Mouse (Mus musculus): ENCODE measurements around the gene Cptp. TPM values are rescaled to one million over a fixed set of nuclear protein-coding genes. Genes with fewer than 3 reads are reported as not detected.

The Cptp gene
- 10 to 100 TPM; 26.6 to 27.5 TPM for total RNA-seq (2021)

DNA sequence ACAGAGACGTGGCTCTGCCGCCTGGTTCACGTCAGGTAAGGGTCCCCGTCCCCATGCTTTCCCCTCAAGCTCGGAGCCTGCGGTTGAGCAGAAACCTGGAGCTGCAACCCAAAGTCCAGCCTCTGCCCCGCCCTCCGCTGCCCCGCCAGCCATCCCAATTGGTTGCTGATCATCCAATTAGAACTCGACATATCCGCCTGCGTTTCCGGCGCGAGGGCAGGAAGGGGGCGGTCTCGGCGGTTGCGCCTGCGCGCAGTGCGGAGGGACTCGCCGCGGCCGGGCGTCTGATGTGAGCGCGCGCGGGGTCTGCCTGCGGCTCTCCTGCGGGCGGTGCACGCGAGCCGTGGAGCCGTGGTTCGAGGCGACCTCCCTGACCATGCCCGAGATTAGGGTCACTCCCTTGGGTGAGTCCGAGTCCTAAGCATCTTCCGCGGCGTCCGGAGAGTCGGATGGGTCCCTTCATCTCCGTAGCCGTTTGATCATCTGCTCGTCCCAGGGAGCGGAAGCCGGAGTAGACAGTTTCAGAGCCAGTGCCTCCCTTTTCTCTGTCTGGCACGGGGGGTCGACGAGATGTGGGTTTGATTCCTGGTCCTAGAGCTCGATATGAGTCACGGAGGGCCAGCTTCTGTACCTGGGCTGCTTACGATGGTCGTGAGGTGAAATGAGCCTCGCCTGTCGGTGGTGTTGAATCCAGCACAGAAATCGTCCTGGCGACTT is at the start of gene Cptp, which contains the start of gene Ints11:
Gene Cptp (minus strand): TSS at position 124 of the 717 bp plus-strand sequence.
Gene Ints11 (plus strand): TSS at position 230 of the 717 bp plus-strand sequence.
- intact Hi-C loops (cut with DNase I), result no loop called here
- DNase-seq, result peak; percentile 97

DNA sequence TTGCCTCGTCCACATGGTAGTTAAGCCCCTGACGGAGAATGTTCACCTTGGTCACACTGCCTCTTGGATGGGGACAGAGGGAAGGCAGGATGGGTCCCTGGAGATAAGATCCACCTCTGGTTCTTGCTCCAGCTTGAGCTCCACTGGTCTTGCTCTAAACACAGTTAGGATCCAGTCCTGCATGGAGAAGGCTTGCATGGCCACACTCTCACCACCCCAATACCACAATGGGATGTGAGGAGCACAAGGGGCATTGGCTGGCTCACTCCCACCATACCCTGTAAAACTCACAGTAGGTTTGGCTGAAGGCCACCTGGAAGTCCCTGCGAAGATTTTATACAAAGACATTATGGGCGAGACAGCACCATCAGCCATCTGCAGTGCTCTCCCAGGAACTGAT is 39.5 kb upstream of the Cptp start:
- no peak for DNase-seq
- intact Hi-C loops (cut with DNase I), result no loop called here

DNA sequence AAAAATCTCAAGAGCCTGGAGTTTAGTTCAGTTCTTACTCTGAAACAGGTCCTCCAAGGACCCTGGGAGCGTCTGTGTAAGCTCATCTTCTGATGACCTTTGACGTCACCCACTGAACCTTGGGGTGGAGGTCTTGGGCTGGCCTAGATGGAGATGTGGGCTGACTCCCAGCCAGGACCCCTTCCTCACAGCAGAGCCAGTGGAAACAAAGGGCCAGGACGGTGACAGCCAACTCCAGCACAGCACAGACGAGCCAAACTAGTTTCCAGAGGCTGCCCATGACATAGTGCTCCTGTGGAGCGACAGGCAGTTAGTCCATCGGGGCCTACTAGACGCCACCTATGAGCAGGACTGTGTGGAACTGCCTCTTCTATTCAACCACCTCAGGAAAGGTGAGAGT is 39.0 kb upstream of the Cptp start:
- intact Hi-C loops (cut with DNase I), result no loop called here
- no peak for DNase-seq

DNA sequence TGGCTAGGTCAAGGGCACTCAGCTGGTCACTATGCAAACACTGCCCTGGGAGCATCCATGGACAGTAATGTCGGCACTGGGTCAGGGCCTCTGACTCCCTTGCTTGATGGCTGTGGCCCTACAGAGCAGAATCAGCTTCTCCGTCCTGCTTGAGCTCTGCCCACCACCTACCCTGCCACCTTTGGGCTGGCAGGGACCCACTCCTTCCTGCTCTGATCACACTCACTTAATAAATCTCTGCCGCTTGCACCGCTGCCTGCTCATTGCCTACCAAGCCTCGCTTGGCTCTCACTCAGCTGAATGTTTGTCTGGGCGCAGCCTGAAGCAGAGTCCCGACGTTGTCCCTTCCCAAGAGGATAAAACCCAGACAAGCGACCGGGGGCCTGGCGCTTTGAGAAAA is 37.8 kb upstream of the Cptp start:
- DNase-seq, result no peak

DNA sequence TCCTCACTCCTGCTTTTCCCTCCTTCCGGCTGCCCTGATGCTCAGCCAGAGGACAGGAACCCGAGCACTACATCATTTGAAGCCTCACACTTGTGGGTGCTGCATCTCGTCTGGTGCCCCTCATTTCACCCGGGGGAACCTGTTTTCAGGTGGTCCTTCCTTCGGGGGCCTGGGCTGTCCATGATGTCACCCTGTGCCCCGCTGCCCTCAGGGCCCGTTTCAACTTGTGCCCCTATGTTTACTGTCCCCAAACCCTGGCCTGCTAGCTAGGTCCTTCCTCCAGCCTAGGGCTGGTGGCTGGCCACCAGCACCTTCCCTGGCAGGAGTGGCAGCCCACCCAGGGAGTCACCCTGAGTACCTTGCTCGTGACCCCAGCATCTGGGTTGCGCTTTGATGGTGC is 36.9 kb upstream of the Cptp start:
- DNase-seq, result no peak
- intact Hi-C loops (cut with DNase I), result no loop called here

More for the DNA sequence above, 37.8 kb upstream of the Cptp start:
- intact Hi-C loops (cut with DNase I), result no loop called here

DNA sequence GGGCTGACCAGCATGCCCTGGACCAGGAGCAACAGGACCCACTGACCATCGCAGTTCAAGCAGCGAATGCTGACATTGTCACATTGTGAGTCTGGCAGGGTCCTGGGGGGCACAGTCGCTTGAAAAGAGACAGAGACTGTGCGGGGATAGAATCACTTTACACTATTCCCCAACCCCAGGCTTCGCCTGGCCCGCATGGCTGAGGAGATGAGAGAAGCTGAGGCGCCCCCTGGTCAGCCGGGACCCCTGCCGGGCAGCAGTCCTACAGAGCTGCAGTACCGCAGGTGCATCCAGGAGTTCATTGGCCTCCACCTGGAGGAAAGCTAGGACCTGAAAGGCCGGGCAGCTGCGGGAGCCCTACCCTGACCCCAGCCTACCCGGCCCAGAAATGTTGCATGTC is 36.4 kb upstream of the Cptp start:
- no peak for DNase-seq
- intact Hi-C loops (cut with DNase I), result no loop called here

DNA sequence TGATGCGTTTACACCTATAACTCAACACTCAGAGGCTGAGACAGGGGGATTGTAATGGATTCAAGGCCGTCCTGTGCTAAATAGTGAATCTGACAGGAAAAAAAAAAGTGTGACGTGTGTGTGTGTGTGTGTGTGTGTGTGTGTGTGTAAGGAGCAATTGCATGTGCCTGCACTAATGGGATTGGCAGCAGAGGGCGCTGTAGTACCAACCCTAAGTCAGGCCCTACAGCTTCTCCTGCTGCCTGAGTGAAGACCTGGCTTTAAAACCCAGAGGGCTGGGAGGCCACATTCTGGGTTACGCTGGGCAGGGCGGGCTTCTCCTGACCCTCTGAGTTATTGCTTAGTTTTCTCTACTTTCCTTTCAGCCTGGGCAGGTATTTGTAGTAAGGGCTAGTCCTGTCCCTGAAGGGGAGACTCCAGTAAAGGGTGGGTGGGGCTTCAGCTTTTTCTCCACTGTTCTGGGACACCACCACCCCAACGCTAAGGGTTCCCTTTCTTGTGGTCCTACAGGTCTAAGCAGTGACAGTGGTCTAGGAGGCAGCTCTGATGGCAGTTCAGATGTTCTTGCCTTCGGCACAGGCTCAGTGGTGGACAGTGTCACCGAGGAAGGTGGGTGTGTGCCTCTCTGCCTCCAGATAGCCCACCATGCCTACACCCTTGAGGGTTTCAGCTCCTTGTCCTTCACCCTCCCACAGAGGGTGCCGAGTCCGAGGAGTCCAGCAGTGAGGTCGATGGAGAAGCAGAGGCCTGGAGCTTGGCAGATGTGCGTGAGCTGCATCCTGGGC is 35.3 kb upstream of the Cptp start:
- peak; percentile 48 for DNase-seq
- intact Hi-C loops (cut with DNase I), result no loop called here

DNA sequence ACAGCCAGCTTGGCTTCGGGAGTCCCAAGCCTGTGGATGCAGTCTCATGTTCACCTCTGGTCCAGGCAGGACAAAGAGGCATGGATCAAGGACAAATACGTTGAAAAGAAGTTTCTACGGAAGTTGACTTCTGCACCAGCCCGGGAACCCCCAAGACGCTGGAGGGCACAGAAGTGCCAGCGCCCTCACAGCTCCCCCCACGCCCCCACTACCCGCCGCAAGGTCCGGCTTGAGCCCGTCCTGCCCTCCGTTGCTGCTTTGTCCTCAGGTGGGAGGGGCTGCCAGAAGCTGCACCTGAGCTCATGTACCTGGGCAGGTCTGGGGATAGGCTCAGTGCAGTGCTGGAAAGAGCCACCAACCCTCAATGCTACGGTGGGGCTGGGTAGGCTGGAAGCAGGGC is 34.0 kb upstream of the Cptp start:
- no peak for DNase-seq
- intact Hi-C loops (cut with DNase I), result no loop called here

DNA sequence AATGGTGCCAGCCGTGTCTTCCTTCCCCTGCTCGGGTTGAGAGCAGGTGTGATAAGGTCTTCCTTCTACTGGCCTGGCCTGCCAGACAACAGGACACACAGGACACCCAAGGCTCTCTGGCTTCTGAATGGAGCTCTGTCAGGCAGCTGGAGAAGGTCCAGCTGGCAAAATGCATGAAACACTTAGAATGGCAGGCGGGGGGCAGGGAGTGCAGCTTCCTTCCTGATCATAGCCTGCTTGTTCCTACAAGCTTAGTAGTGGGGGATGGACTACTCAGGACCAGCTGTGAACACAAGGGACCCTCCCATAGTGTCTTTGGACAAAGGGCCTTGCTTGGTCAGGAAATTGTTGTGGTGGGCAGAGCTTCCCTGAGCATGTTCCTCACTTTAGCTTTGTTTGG is 32.0 kb upstream of the Cptp start:
- peak; percentile 49 for DNase-seq
- intact Hi-C loops (cut with DNase I), result no loop called here

DNA sequence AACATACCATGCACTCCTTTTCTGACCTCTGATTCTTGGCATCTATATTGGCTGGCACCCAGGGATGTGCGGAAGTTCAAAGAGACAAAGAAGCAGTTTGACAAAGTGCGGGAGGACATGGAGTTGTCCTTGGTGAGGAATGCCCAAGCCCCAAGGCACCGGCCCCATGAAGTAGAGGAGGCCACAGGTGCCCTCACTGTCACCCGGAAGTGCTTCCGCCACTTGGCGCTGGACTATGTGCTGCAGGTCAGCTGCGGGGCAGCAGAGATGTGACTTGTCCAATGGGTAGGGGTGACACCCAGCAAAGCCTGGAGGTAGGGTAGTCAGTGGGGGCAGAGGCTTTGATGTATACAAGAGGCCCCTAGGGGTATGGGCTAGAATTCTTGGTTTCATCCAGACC is 30.1 kb upstream of the Cptp start:
- no peak for DNase-seq
- intact Hi-C loops (cut with DNase I), result no loop called here

DNA sequence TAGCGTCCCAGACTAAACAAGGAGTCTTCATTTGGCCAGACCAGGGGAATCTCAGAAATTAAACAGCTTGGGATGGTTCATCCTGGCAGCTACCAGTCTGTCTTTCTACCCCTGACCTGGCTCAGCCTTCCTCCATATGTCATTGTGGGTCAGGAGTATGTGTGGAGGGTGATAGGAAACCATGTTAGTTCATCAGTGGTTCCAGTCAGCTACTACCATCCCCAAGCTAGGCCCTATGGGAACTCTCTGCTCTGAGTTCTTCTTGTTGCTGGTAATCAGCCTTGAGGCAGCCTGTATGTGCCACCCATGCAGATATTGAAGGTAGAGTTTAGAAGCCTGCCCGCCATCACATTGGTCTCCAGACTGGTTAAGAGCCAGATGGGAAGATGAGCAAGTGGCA is 29.1 kb upstream of the Cptp start:
- DNase-seq, result no peak
- intact Hi-C loops (cut with DNase I), result no loop called here

DNA sequence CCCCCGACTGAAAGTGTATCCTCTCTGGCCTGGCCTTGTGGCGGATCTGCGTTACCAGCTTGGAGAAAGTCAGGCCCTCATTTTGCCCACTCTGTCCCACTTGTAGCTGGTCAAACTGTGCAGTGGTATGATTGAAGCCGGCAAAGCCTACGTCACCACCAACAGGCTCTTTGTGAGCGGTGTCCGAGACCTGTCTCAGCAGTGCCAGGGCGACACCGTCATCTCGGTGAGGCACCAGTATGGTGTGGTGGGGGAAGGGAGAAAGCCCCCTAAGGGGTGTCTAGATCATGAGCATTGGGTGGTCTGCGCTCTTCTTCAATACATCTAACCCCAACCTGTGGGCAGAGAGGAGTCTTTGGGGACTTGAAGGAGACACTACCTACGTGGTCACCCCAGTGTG is 27.2 kb upstream of the Cptp start:
- intact Hi-C loops (cut with DNase I), result no loop called here
- no peak for DNase-seq

DNA sequence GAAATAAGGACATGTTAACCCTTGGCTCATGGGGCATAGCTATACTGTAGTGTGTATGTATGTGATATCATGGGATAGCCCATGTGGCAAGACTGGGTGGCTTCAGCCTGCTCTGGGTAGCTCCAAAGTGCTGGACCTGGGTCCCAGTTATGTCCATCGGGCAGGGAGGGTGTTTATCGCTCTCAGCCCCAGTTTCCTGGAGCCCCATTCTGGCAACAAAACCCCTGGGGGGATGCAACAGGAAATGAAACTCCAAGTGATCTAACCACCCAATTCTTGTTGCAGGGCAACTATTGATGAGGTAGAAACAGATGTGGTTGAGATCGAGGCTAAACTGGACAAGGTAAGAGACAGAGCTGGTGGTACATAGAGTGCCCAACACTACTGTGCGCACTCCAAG is 26.6 kb upstream of the Cptp start:
- DNase-seq, result no peak
- intact Hi-C loops (cut with DNase I), result no loop called here

DNA sequence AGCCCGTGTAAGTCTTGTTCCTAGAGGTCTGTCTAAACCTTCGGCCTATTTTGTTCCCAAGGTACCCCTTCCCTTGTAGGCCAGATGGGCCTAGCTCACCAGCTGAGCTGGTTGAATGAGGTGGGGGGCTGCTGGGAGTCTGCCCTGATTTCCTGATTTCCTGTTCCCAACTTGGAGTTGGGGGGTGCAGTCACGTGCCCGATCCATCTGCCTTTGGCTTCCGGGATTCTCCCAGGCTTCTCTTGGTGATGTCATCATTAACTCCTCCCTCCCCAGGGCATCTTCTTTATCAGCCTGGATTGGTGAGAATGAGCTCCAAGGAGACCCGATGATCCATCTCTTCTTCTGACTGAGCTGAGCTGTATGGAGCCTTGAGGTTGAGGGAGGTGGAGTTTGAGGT is 26.0 kb upstream of the Cptp start:
- peak; percentile 67 for DNase-seq
- intact Hi-C loops (cut with DNase I), result no loop called here

DNA sequence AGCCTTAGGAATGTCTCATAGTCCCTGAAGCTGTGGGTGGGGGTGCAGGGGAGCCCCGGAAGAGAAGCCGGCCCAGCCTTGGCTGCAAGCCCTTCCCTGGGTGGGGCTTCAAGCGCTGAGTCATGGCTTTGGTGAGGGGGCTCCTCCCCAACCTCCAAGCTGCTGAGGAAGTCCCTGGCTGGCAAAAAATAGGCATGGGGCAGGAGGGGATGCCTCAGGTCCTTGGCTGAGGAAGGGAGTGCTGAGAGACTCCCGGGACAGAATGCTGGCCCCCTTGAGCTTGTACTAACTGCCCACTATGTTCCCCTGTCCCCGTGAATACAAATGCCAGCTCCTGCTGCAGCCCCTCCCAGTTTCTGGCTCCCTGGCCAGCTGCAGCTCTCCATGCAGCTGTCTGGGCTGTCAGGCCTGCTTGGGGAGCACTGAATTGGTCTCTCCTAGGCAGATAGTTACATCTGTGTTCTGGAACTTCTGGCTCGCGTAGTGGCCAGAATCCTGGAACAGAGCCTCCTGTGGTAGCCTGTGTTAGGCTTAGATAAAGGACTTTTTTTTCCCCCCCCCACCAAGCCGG is 25.2 kb upstream of the Cptp start:
- DNase-seq, result peak; percentile 46
- intact Hi-C loops (cut with DNase I), result loop anchor here (5.0 kb wide), 1 partner anchor 53 kb away; no protein-coding TSS in a partner anchor

DNA sequence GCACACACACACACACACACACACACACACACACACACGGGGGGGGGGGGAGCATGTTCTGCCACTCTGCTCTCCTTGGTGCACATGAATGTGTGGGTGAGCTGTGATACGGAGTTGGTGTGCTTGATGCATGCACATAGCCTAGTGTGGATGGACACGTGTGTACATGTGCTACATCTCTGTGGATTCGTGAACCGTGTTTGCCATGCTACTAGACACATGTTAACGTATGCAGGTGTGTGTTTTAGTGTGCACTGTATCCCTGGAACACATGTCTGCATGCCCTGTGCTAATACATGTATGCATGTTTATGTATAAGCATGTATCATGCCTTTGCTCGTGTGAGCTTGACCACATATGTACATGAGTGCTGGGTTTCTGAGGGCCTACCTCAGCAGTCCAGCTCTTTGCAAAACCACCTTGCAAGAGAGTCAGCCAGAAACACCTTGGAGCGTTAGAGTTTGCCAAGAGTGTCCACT is 24.0 kb upstream of the Cptp start:
- no peak for DNase-seq
- intact Hi-C loops (cut with DNase I), result loop anchor here (5.0 kb wide), 1 partner anchor 54 kb away; no protein-coding TSS in a partner anchor

DNA sequence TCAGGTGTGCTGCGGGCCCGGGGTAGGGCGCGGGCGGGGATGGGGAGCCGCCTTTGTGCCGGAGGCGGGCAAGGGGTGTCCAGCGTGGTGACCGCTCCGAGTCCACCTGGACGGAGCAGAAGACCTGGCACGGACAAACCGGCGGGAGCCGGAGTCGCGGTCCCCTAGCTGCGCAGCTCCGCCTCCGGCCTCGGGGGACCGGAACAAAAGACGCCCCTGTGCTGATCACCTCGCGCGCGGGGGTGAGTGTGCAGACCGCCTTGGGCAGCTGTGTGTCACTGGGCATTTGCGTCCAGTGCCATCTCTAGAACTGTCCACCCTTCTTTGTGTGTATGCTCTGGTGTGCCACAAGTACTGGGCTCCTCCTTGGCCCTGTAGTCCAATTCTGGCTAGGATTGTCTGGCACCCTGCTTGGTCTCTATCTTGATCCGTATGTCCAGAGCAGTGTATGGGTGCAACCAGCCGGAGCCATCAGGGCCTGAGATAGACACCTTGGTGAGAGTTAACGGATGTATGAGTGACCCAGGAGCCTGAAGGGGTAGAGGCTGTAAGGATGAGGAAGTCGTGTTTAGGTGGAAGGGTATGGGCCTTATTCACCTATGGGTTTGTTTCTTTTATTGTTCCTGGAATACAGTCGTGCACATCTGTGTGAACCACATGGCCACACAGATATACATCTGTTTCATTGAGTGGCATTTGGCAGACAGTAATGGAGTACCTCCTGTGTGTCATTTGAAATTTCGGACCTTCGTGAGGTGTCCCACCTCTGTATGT is 23.4 kb upstream of the Cptp start:
- intact Hi-C loops (cut with DNase I), result loop anchor here (5.0 kb wide), 1 partner anchor 55 kb away; no protein-coding TSS in a partner anchor
- DNase-seq, result peak; percentile 42

DNA sequence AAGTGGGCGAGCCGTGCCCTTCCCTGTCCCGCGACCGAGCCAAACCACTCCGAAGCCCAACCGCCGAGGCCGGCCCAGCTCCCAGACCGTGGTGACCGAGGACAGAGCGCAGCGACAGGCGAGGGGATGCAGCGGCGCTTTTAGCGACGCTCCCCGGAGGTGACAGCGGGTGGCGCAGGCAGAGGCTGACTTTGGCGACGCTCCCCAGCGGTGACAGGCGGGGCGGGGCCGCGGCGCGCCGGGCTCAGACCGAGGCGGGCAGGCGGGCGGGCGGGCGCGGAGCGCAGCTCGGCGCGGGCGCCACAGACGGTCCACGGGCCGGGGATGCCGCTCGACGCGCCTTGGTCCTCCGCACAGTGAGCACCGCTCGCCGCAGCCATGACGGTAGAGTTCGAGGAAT is 22.8 kb upstream of the Cptp start:
- peak; percentile 90 for DNase-seq
- intact Hi-C loops (cut with DNase I), result loop anchor here (5.0 kb wide), 1 partner anchor 55 kb away; no protein-coding TSS in a partner anchor

DNA sequence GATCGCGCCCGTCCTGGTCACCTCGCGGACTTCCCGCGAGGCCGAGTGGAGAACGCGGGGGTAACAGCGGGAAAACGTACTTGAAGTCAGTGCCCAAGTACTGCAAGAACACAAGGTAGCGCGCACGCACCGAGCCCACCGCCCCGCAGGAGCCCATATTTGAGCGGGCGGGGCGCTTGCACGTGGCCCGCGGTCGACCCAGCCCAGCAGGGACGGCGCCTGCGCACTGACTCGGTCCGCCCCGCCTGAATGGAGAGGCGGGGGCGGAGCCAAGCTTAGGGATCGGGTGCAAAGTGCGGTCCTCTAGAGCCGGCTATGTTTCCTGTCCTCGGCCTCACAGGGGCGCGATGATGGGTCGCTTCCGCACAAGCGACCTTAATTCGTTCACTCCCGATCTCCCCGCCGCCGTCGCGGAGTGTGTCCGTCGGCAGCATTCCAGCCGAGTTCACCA is 22.3 kb upstream of the Cptp start, which contains the start of the genes Pusl1 and Acap3:
Gene Pusl1 (minus strand): TSS at position 231 of the 451 bp plus-strand sequence.
Gene Acap3 (plus strand): TSS at position 272 of the 451 bp plus-strand sequence.
- peak; percentile 99 for DNase-seq
- intact Hi-C loops (cut with DNase I), result loop anchor here (5.0 kb wide), 1 partner anchor 56 kb away; no protein-coding TSS in a partner anchor

DNA sequence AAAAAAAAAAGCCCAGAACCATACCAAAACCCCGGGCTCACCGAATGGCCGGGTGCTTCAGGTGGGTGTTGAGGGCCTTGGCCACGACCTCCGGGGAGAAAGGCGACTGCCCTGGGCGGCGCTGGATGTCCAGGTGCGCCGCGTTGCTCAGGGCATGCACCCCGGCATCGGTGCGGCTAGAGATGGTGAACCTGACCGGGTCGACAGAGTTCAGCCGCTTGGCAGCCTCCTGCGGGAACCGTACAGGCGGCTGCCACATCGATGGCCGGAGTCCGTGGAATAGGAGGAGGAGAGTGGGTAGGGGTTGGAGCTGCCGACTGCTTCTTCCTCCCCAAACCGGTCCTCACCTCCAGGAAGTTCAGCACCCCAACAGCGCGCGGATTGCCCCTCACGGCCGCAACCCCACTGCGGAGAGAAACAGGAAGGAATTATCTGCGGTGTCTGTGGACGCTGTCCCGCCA is 21.8 kb upstream of the Cptp start:
- DNase-seq, result no peak
- intact Hi-C loops (cut with DNase I), result loop anchor here (5.0 kb wide), 1 partner anchor 56 kb away; no protein-coding TSS in a partner anchor

Data from left cerebral cortex, postnatal 4 days (tissue).